ENCODE assay signal across 10 mouse cellular contexts in the genomic region with DNA sequence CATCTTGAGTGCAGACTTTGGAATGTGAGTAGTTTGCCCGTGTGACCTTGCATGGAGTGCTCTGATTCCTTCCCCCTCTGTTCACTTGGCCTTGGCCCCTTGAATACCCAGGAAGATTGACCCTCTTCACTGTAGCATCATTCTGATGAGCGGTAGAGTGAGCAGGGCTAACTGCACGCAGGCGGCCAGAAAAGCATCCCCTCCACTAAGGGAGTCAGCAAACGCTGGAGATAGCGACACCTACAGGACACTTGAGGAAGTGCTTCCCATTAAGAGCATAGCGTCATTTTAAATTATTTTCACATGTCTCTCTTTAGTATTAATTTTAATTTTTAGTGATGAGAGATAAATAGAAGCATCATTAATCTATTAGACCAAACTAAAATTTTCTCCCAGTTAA. TPM values are rescaled to one million over a fixed set of nuclear protein-coding genes. Genes with fewer than 3 reads are reported as not detected.
A peak's percentile ranks its signal among the peaks of the same experiment; 100 is the strongest.
DNase-seq lines count a peak whose midpoint lies in the region; ATAC-seq and TF ChIP-seq lines count a peak whose summit lies in the region.
"Had no signal": no experiment of that assay in that cellular context is flagged by ENCODE, and none has a peak within 500 bp of the region (broad histone marks: within the 10 kb centered on the region; RNA-seq: fewer than 3 reads in every experiment).

No protein-coding gene starts in this region.

- no peaks in the 10 kb centered on the region for H3K9me3 ChIP-seq in intestine, embryonic 14.5 days (ENCODE audit: control insufficient read depth, low read length)
- no peaks in the 10 kb centered on the region for H3K9me3 ChIP-seq in intestine, embryonic 16.5 days (ENCODE audit: control insufficient read depth, low read length)
- no peaks in the 10 kb centered on the region for H3K9me3 ChIP-seq in CH12.LX (replicated peaks; ENCODE audit: low read length)
- H3K9me3 ChIP-seq in forebrain, embryonic 15.5 days = no peaks in the 10 kb centered on the region
- no peaks in the 10 kb centered on the region for H3K9me3 ChIP-seq in lung, embryonic 14.5 days (ENCODE audit: low read depth, low read length)
- H3K9me3 ChIP-seq: embryonic facial prominence, embryonic 13.5 days; lung, embryonic 15.5 days had no signal

- no peak for ATAC-seq in intestine, embryonic 14.5 days (replicated peaks; ENCODE audit: low FRiP score, low TSS enrichment, low read depth)
- ATAC-seq in intestine, embryonic 16.5 days = no peak
- peak; percentile 60; the same call in 1 of the 2 replicates for ATAC-seq in forebrain, embryonic 15.5 days (replicated peaks)
- ATAC-seq in lung, embryonic 14.5 days (ENCODE audit: insufficient read depth) = no peak

- TF ChIP-seq RAD21 in CH12.LX (IDR thresholded peaks at IDR 0.05; ENCODE audit: low read depth, low read length) = peak; percentile 71

- H3K36me3 ChIP-seq in intestine, embryonic 14.5 days (ENCODE audit: control insufficient read depth, insufficient read depth, low read length) = no peaks in the 10 kb centered on the region
- H3K36me3 ChIP-seq in intestine, embryonic 16.5 days (ENCODE audit: control insufficient read depth, insufficient read depth, low read length) = no peaks in the 10 kb centered on the region
- H3K36me3 ChIP-seq in CH12.LX (replicated peaks in 1 of 2; ENCODE audit: control insufficient read depth in 1 of 2, insufficient read depth in 1 of 2, low read length in 1 of 2) = no peaks in the 10 kb centered on the region
- H3K36me3 ChIP-seq in forebrain, embryonic 15.5 days = no peaks in the 10 kb centered on the region
- no peaks in the 10 kb centered on the region for H3K36me3 ChIP-seq in lung, embryonic 14.5 days (ENCODE audit: insufficient read depth)
- H3K36me3 ChIP-seq: lung, embryonic 15.5 days had no signal

- H3K4me3 ChIP-seq in intestine, embryonic 14.5 days (ENCODE audit: low read depth, low read length) = no peak overlapping the region
- H3K4me3 ChIP-seq in intestine, embryonic 16.5 days (ENCODE audit: low read length) = no peak overlapping the region
- no peak overlapping the region for H3K4me3 ChIP-seq in CH12.LX (replicated peaks in 1 of 3; ENCODE audit: low read depth in 2 of 3, low read length in 2 of 3, poor library complexity in 1 of 3)
- no peak overlapping the region for H3K4me3 ChIP-seq in forebrain, embryonic 15.5 days
- no peak overlapping the region for H3K4me3 ChIP-seq in lung, embryonic 14.5 days (ENCODE audit: low read depth, low read length)
- H3K4me3 ChIP-seq: embryonic facial prominence, embryonic 13.5 days; lung, embryonic 15.5 days had no signal

- TF ChIP-seq EP300 in CH12.LX (IDR thresholded peaks at IDR 0.05; ENCODE audit: low read length) = no peak

- H3K79me2 ChIP-seq in CH12.LX (replicated peaks; ENCODE audit: control insufficient read depth, extremely low read depth, insufficient read depth, poor library complexity, severe bottlenecking) = no peaks in the 10 kb centered on the region

- TF ChIP-seq CTCF in CH12.LX (conservative IDR thresholded peaks at IDR 0.05 in 1 of 2, IDR thresholded peaks at IDR 0.05 in 1 of 2; ENCODE audit: low read depth in 2 of 2, low read length in 2 of 2) = peak; percentile 84 to 98
- TF ChIP-seq CTCF in brain, embryonic 14.5 days (IDR thresholded peaks at IDR 0.05; ENCODE audit: borderline replicate concordance, extremely low read depth, insufficient read depth, insufficient read length) = peak; percentile 87
- TF ChIP-seq CTCF in lung, embryonic 14.5 days (IDR thresholded peaks at IDR 0.05; ENCODE audit: low read depth) = peak; percentile 90

- 32% methylated on average over 7 of the region's 7 CpGs for WGBS in intestine, embryonic 14.5 days
- 23% methylated on average over 7 of the region's 7 CpGs for WGBS in intestine, embryonic 16.5 days
- WGBS in forebrain, embryonic 15.5 days = 20% methylated on average over 7 of the region's 7 CpGs
- WGBS in lung, embryonic 14.5 days = 21% methylated on average over 7 of the region's 7 CpGs

- in situ Hi-C loops in CH12.LX (cut with MboI; ENCODE audit: low pct_ligation_motif_present, low pct_unique_long_range_greater_than_20kb, low sequenced_read_pairs) = no loop called here

- no peaks in the 10 kb centered on the region for H3K27me3 ChIP-seq in intestine, embryonic 14.5 days (replicated peaks; ENCODE audit: control insufficient read depth, insufficient read depth, low read length)
- H3K27me3 ChIP-seq in intestine, embryonic 16.5 days (replicated peaks; ENCODE audit: control insufficient read depth, insufficient read depth, low read length) = no peaks in the 10 kb centered on the region
- H3K27me3 ChIP-seq in CH12.LX (replicated peaks) = no peaks in the 10 kb centered on the region
- no peaks in the 10 kb centered on the region for H3K27me3 ChIP-seq in forebrain, embryonic 15.5 days
- no peaks in the 10 kb centered on the region for H3K27me3 ChIP-seq in lung, embryonic 14.5 days (ENCODE audit: insufficient read depth, low read length)
- H3K27me3 ChIP-seq: embryonic facial prominence, embryonic 13.5 days; lung, embryonic 15.5 days had no signal

- dilution Hi-C loops in CH12.LX (cut with MboI; ENCODE audit: extremely low pct_ligation_motif_present, extremely low pct_unique_long_range_greater_than_20kb, low sequenced_read_pairs) = no loop called here

- no peak for TF ChIP-seq POLR2A in CH12.LX (IDR thresholded peaks at IDR 0.05; ENCODE audit: low read depth, low read length)
- TF ChIP-seq POLR2A in brain, embryonic 14.5 days (IDR thresholded peaks at IDR 0.05; ENCODE audit: borderline replicate concordance, extremely low read depth, insufficient read depth, insufficient read length, poor library complexity, severe bottlenecking) = no peak

- peak; percentile 55 for DNase-seq in intestine, embryonic 14.5 days (ENCODE audit: low spot score)
- DNase-seq in CH12.LX (ENCODE audit: extremely low read depth) (peak; percentile 39), adipocyte (ENCODE audit: low spot score) (no peak)
- DNase-seq in brain, embryonic 14.5 days (ENCODE audit: low read depth) = peak; percentile 66
- peak; percentile 80 for DNase-seq in lung, embryonic 14.5 days
- DNase-seq in retina, postnatal 7 days (ENCODE audit: low read depth, low spot score) = peak; percentile 36

- H3K9ac ChIP-seq in intestine, embryonic 14.5 days (ENCODE audit: low read length) = no peak overlapping the region
- no peak overlapping the region for H3K9ac ChIP-seq in intestine, embryonic 16.5 days (ENCODE audit: low read depth, low read length)
- no peak overlapping the region for H3K9ac ChIP-seq in CH12.LX (ENCODE audit: insufficient read depth, low read depth)
- H3K9ac ChIP-seq in forebrain, embryonic 15.5 days (replicated peaks) = no peak overlapping the region
- no peak overlapping the region for H3K9ac ChIP-seq in lung, embryonic 14.5 days
- H3K9ac ChIP-seq: embryonic facial prominence, embryonic 13.5 days; lung, embryonic 15.5 days had no signal

- no peaks in the 10 kb centered on the region for H3K4me1 ChIP-seq in intestine, embryonic 14.5 days (replicated peaks; ENCODE audit: control insufficient read depth, insufficient read depth, low read length)
- H3K4me1 ChIP-seq in intestine, embryonic 16.5 days (ENCODE audit: control insufficient read depth, insufficient read depth, low read length) = no peaks in the 10 kb centered on the region
- peaks cover 3 to 4% of the 10 kb centered on the region in 2 experiments; a peak in 1 of 4 replicates for H3K4me1 ChIP-seq in CH12.LX (ENCODE audit: control insufficient read depth in 1 of 2, insufficient read depth in 2 of 2)
- no peaks in the 10 kb centered on the region for H3K4me1 ChIP-seq in forebrain, embryonic 15.5 days
- no peaks in the 10 kb centered on the region for H3K4me1 ChIP-seq in lung, embryonic 14.5 days (ENCODE audit: insufficient read depth)
- H3K4me1 ChIP-seq: embryonic facial prominence, embryonic 13.5 days; lung, embryonic 15.5 days had no signal

- no peak overlapping the region for H3K27ac ChIP-seq in intestine, embryonic 14.5 days (ENCODE audit: low read depth)
- no peak overlapping the region for H3K27ac ChIP-seq in intestine, embryonic 16.5 days (ENCODE audit: low read length)
- H3K27ac ChIP-seq in CH12.LX (ENCODE audit: insufficient read depth, low read depth) = no peak overlapping the region
- H3K27ac ChIP-seq in forebrain, embryonic 15.5 days (replicated peaks) = no peak overlapping the region
- H3K27ac ChIP-seq in lung, embryonic 14.5 days (ENCODE audit: low read depth) = no peak overlapping the region
- H3K27ac ChIP-seq: embryonic facial prominence, embryonic 13.5 days; lung, embryonic 15.5 days had no signal

- no peak overlapping the region for H3K4me2 ChIP-seq in intestine, embryonic 14.5 days (ENCODE audit: low read length)
- H3K4me2 ChIP-seq in intestine, embryonic 16.5 days (ENCODE audit: low read depth, low read length) = no peak overlapping the region
- H3K4me2 ChIP-seq in CH12.LX (ENCODE audit: insufficient read depth, low read depth, poor library complexity, severe bottlenecking) = no peak overlapping the region
- no peak overlapping the region for H3K4me2 ChIP-seq in forebrain, embryonic 15.5 days (replicated peaks)
- no peak overlapping the region for H3K4me2 ChIP-seq in lung, embryonic 14.5 days
- H3K4me2 ChIP-seq: embryonic facial prominence, embryonic 13.5 days; lung, embryonic 15.5 days had no signal

TF ChIP-seq in CH12.LX, 34 proteins besides CTCF, POLR2A, EP300 and RAD21:
- 0 out of 2 replicates have a peak, but pooled peaks have one; percentile 19 for TF ChIP-seq NELFE (IDR thresholded peaks at IDR 0.05; ENCODE audit: low read depth, low read length)
- no peak for TF ChIP-seq TCF12 (IDR thresholded peaks at IDR 0.05; ENCODE audit: low read depth, low read length)
- TF ChIP-seq SMC3 (IDR thresholded peaks at IDR 0.05; ENCODE audit: low read depth, low read length) = peak; percentile 74
- TF ChIP-seq MAFK (IDR thresholded peaks at IDR 0.05; ENCODE audit: insufficient replicate concordance, low read length) = 0 out of 2 replicates have a peak, but pooled peaks have one; percentile 22
- TF ChIP-seq ETS1 (conservative IDR thresholded peaks at IDR 0.05; ENCODE audit: low read depth, low read length) = no peak
- TF ChIP-seq USF1 (IDR thresholded peaks at IDR 0.05; ENCODE audit: low read depth, low read length) = no peak
- no peak for TF ChIP-seq KAT2A (IDR thresholded peaks at IDR 0.05; ENCODE audit: insufficient replicate concordance, low read length)
- no peak for TF ChIP-seq ZNF384 (IDR thresholded peaks at IDR 0.05; ENCODE audit: low read depth, low read length)

RNA-seq across cellular contexts. Expression of gene Wdr19, which starts 13.8 kb away (rescaled TPM):
- 8.7 and 9.2 TPM in 2 replicates for polyA plus RNA-seq in intestine, embryonic 14.5 days (2014; fragmentation: Nextera tagmentation; extraction: Ambion mirVana)
- 4.3 and 4.5 TPM in 2 replicates for polyA plus RNA-seq in intestine, embryonic 16.5 days (2015; fragmentation: Nextera tagmentation; extraction: Ambion mirVana)
- total RNA-seq in CH12.LX (2012; rRNA removed) (1.0 and 1.4 TPM in 2 replicates), CH12.LX (2014; rRNA removed) (1.7 and 1.9 TPM in 2 replicates)
- polyA plus RNA-seq in CH12.LX (2012; ENCODE audit: insufficient read length, low read depth) = 1.2 and 1.5 TPM in 2 replicates
- 14.7 and 16.7 TPM in 2 replicates for polyA plus RNA-seq in brain, embryonic 14.5 days (2012; rRNA removed)
- 10.4 and 12.0 TPM in 2 replicates for polyA plus RNA-seq in forebrain, embryonic 15.5 days (2015; fragmentation: Nextera tagmentation; extraction: Ambion mirVana)
- polyA plus RNA-seq in lung, embryonic 14.5 days (2014; fragmentation: Nextera tagmentation; extraction: Ambion mirVana) = 10.8 and 12.9 TPM in 2 replicates
